Comparison of ENCODE assay signal across 8 mouse cellular contexts in the genomic region with DNA sequence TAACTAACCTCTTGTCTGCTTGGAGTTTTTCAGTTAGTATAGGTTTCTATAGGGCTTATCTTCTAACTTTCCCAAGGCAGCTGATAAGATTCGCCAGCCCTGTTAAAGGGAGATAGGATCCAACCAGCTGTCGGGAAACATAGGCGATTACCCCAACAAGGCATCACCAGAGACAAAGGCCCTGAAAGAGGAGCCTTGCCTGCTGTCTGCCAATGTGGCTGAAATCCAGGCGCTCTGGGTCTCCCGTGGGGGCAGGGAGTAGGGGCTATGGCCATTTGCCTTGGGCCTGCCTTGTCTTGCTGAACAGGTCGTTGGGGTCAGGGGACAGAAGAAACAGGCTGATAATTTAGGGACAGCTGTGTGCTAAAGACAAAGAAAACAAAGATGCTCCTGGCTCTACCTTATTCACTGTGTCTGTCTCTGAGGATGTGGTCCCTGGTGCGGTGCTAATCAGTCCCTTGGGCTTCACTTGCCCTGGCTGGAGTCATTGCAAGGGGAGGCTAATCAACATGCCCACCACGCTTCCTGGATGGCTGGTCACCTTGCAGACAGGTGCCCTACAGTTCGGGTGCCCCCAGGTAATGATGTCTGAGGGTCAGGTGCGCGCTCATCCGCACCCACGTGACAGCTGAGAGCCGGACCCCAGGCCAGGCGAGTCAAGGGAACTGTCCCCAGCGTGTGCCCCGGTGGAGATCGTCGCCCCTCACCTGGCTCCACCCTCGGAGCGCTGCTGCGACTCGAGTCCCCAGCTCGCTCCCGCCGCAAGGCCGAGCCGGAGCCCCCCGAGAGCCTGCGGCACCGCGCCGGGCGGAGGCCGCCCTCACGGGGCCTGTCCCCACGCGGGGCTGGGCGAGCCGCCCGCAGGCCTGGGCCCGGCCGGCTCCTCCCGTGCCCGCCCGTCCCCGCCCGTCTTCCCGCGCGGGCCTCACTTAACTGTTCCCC. TPM values are rescaled to one million over a fixed set of nuclear protein-coding genes. Genes with fewer than 3 reads are reported as not detected.
DNase-seq lines count a peak whose midpoint lies in the region; ATAC-seq and TF ChIP-seq lines count a peak whose summit lies in the region.

No protein-coding gene starts in this region.

- H3K27me3 ChIP-seq in lung, embryonic 16.5 days (ENCODE audit: control insufficient read depth, insufficient read depth, low read depth, low read length), result no peaks in the 10 kb centered on the region
- no peaks in the 10 kb centered on the region for H3K27me3 ChIP-seq in forebrain, postnatal 0 days (ENCODE audit: insufficient read depth, low read length)
- H3K27me3 ChIP-seq in hindbrain, embryonic 15.5 days, result no peaks in the 10 kb centered on the region
- no peaks in the 10 kb centered on the region for H3K27me3 ChIP-seq in limb, embryonic 12.5 days
- no peaks in the 10 kb centered on the region for H3K27me3 ChIP-seq in myocyte (ENCODE audit: control insufficient read depth, insufficient read depth, insufficient read length)

- no peaks in the 10 kb centered on the region for H3K9me3 ChIP-seq in lung, embryonic 16.5 days (ENCODE audit: control insufficient read depth, low read length)
- no peaks in the 10 kb centered on the region for H3K9me3 ChIP-seq in forebrain, postnatal 0 days (ENCODE audit: low read length)
- no peaks in the 10 kb centered on the region for H3K9me3 ChIP-seq in hindbrain, embryonic 15.5 days
- H3K9me3 ChIP-seq in limb, embryonic 12.5 days, result no peaks in the 10 kb centered on the region

- no peak for DNase-seq in lung, adult 18-20 months
- peak; percentile 46 for DNase-seq in cerebellum, adult 8-10 months
- DNase-seq in forebrain, postnatal 0 days, result peak; percentile 77
- DNase-seq in testis, postnatal 10 days (ENCODE audit: low spot score), result peak; percentile 69

- peaks cover 25% of the 10 kb centered on the region for H3K4me1 ChIP-seq in lung, embryonic 16.5 days (replicated peaks; ENCODE audit: control insufficient read depth, insufficient read depth, low read length)
- H3K4me1 ChIP-seq in forebrain, postnatal 0 days (ENCODE audit: insufficient read depth), result peaks cover 20% of the 10 kb centered on the region
- H3K4me1 ChIP-seq in hindbrain, embryonic 15.5 days (replicated peaks), result peaks cover 43% of the 10 kb centered on the region
- H3K4me1 ChIP-seq in limb, embryonic 12.5 days (replicated peaks), result peaks cover 30% of the 10 kb centered on the region

- peak overlapping the region; percentile 30 for H3ac ChIP-seq in myocyte (ENCODE audit: control insufficient read depth, insufficient read length)

- no peak for TF ChIP-seq POLR2A in myocyte (IDR thresholded peaks at IDR 0.05; ENCODE audit: insufficient read length, low read depth)

- 1% methylated on average over 39 of the region's 51 CpGs for WGBS in lung, embryonic 16.5 days
- under 1% methylated on average over 43 of the region's 51 CpGs for WGBS in forebrain, postnatal 0 days
- under 1% methylated on average over 50 of the region's 51 CpGs for WGBS in hindbrain, embryonic 15.5 days
- 2% methylated on average over 50 of the region's 51 CpGs for WGBS in limb, embryonic 12.5 days

- peak overlapping the region; percentile 84 for H3K4me3 ChIP-seq in lung, embryonic 16.5 days (ENCODE audit: low read length)
- H3K4me3 ChIP-seq in forebrain, postnatal 0 days (ENCODE audit: low read depth, low read length), result peak overlapping the region; percentile 71
- peak overlapping the region; percentile 75 for H3K4me3 ChIP-seq in hindbrain, embryonic 15.5 days
- peak overlapping the region; percentile 90 for H3K4me3 ChIP-seq in limb, embryonic 12.5 days (replicated peaks)
- H3K4me3 ChIP-seq in myocyte, result peak overlapping the region; percentile 40

- peaks cover 5% of the 10 kb centered on the region for H3K79me2 ChIP-seq in myocyte (ENCODE audit: control insufficient read depth, insufficient read depth)

- no peak for TF ChIP-seq CTCF in forebrain, postnatal 0 days (IDR thresholded peaks at IDR 0.05; ENCODE audit: low read depth)

- H3K27ac ChIP-seq in lung, embryonic 16.5 days (ENCODE audit: low read length), result peak overlapping the region; percentile 89
- peak overlapping the region; percentile 98 for H3K27ac ChIP-seq in forebrain, postnatal 0 days (ENCODE audit: low read depth, low read length)
- H3K27ac ChIP-seq in hindbrain, embryonic 15.5 days (replicated peaks), result peak overlapping the region; percentile 98
- H3K27ac ChIP-seq in limb, embryonic 12.5 days, result peak overlapping the region; percentile 93

- ATAC-seq in lung, embryonic 16.5 days (ENCODE audit: low read depth), result peak; percentile 64
- ATAC-seq in forebrain, postnatal 0 days, result peak; percentile 73
- peak; percentile 59 for ATAC-seq in hindbrain, embryonic 15.5 days (ENCODE audit: low FRiP score, low read depth)
- ATAC-seq in limb, embryonic 12.5 days (ENCODE audit: insufficient number of reproducible peaks, insufficient read depth, low FRiP score, low TSS enrichment, low read depth), result no peak; the same call in 1 of the 2 replicates

- no peaks in the 10 kb centered on the region for H3K36me3 ChIP-seq in lung, embryonic 16.5 days (ENCODE audit: control insufficient read depth, insufficient read depth, low read length)
- no peaks in the 10 kb centered on the region for H3K36me3 ChIP-seq in forebrain, postnatal 0 days (ENCODE audit: insufficient read depth)
- H3K36me3 ChIP-seq in hindbrain, embryonic 15.5 days, result no peaks in the 10 kb centered on the region
- no peaks in the 10 kb centered on the region for H3K36me3 ChIP-seq in limb, embryonic 12.5 days
- no peaks in the 10 kb centered on the region for H3K36me3 ChIP-seq in myocyte (ENCODE audit: control insufficient read depth, insufficient read depth)

- H3K9ac ChIP-seq in lung, embryonic 16.5 days (ENCODE audit: low read length), result peak overlapping the region; percentile 100
- peak overlapping the region; percentile 98 for H3K9ac ChIP-seq in forebrain, postnatal 0 days
- H3K9ac ChIP-seq in hindbrain, embryonic 15.5 days, result peak overlapping the region; percentile 97
- H3K9ac ChIP-seq in limb, embryonic 12.5 days (replicated peaks), result peak overlapping the region; percentile 99

- H3K4me2 ChIP-seq in lung, embryonic 16.5 days (ENCODE audit: low read depth, low read length), result peak overlapping the region; percentile 90
- H3K4me2 ChIP-seq in forebrain, postnatal 0 days (ENCODE audit: low read depth), result peak overlapping the region; percentile 95
- H3K4me2 ChIP-seq in hindbrain, embryonic 15.5 days, result peak overlapping the region; percentile 72
- H3K4me2 ChIP-seq in limb, embryonic 12.5 days, result peak overlapping the region; percentile 92
- peak overlapping the region; percentile 91 for H3K4me2 ChIP-seq in myocyte (ENCODE audit: low read depth)

TF ChIP-seq in myocyte, 11 proteins besides CTCF, POLR2A, EP300 and RAD21:
- TF ChIP-seq MYOG (IDR thresholded peaks at IDR 0.05; ENCODE audit: control insufficient read depth in 1 of 3, insufficient read depth in 1 of 3, insufficient read length in 2 of 3, low read depth in 2 of 3) (peak in 1 of 3 experiments; percentile 9), MYOD1 (IDR thresholded peaks at IDR 0.05; ENCODE audit: control insufficient read depth in 1 of 3, insufficient read length in 2 of 3, low read depth in 2 of 3) (no peak), USF1 (IDR thresholded peaks at IDR 0.05; ENCODE audit: low read depth) (peak; percentile 23), TCF3 (IDR thresholded peaks at IDR 0.05; ENCODE audit: insufficient read length, low read depth) (no peak)
TF ChIP-seq in myocyte: peak in this region for 2.

RNA-seq across cellular contexts. Expression of gene Mvb12b, which starts 1.1 kb away (rescaled TPM):
- 19.2 and 21.6 TPM in 2 replicates for polyA plus RNA-seq in lung, embryonic 16.5 days (2015; fragmentation: Nextera tagmentation; extraction: Ambion mirVana)
- 107 and 141 TPM in 2 replicates for total RNA-seq in forebrain, postnatal 0 days (2014; rRNA removed)
- polyA plus RNA-seq in forebrain, postnatal 0 days (2015; fragmentation: Nextera tagmentation; extraction: Ambion mirVana), result 72.0 and 82.8 TPM in 2 replicates
- polyA plus RNA-seq in hindbrain, embryonic 15.5 days (2015; fragmentation: Nextera tagmentation; extraction: Ambion mirVana), result 66.2 and 68.6 TPM in 2 replicates
- polyA plus RNA-seq in limb, embryonic 12.5 days (2016; fragmentation: Nextera tagmentation; extraction: Ambion mirVana), result 25.5 and 27.3 TPM in 2 replicates
- 14.5 TPM for polyA plus RNA-seq in myocyte (2012; fragmentation: generic; extraction: Trizol)

Comparison
In these comparisons a context has a peak if more than half of its experiments do, and no peak if none do; other contexts are left out.
1. H3K4me3 ChIP-seq: peak in every context shown above with its lines; median percentile 90 in limb, embryonic 12.5 days; 84 in lung, embryonic 16.5 days; 75 in hindbrain, embryonic 15.5 days; 71 in forebrain, postnatal 0 days; 40 in myocyte.
2. DNase-seq: peak in cerebellum, adult 8-10 months (single experiment), forebrain, postnatal 0 days (single experiment) and testis, postnatal 10 days (single experiment); none in lung, adult 18-20 months (0 of 2).
3. Peak in every context shown above with its lines, with median percentiles within 50 percentile points of each other: H3K27ac ChIP-seq, H3K4me2 ChIP-seq and H3K9ac ChIP-seq.